Comparison of ENCODE assay signal across 28 mouse cellular contexts in the genomic region with DNA sequence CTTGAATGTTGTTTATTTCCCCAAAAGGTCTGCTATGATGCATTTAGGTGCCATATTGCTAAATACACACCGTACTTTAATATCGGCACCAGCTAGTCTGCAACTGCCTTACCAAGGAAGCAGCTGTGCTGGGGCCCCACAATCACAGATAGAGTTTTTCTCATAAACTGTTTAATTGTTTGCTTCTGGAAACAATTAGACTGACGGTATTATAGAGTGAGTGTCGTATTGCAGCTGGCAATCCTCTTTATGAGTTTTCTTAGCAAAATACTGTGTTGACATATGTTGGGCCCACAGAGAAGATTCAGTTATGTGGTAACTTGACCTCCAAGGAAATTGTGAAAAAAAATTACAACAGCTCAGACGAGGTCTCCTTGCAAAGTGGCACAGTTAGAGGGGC. TPM values are rescaled to one million over a fixed set of nuclear protein-coding genes. Genes with fewer than 3 reads are reported as not detected.
A peak's percentile ranks its signal among the peaks of the same experiment; 100 is the strongest.
DNase-seq lines count a peak whose midpoint lies in the region; ATAC-seq and TF ChIP-seq lines count a peak whose summit lies in the region.
"Had no signal": no experiment of that assay in that cellular context is flagged by ENCODE, and none has a peak within 500 bp of the region (broad histone marks: within the 10 kb centered on the region; RNA-seq: fewer than 3 reads in every experiment).

No protein-coding gene starts in this region.

- H3K4me3 ChIP-seq in heart, adult 2 months = no peak overlapping the region
- H3K4me3 ChIP-seq in neural tube, embryonic 15.5 days (replicated peaks) = no peak overlapping the region
- H3K4me3 ChIP-seq in limb, embryonic 14.5 days (replicated peaks; ENCODE audit: low read length) = no peak overlapping the region
- H3K4me3 ChIP-seq: embryonic facial prominence, embryonic 15.5 days; hindbrain, embryonic 12.5 days; hindbrain, embryonic 15.5 days had no signal

- no peak overlapping the region for H3K9ac ChIP-seq in heart, adult 2 months (ENCODE audit: low read depth, low read length)
- no peak overlapping the region for H3K9ac ChIP-seq in neural tube, embryonic 15.5 days (replicated peaks)
- H3K9ac ChIP-seq in limb, embryonic 14.5 days (ENCODE audit: low read depth, low read length, severe bottlenecking) = no peak overlapping the region
- H3K9ac ChIP-seq: embryonic facial prominence, embryonic 15.5 days; forebrain, postnatal 0 days; hindbrain, embryonic 12.5 days; hindbrain, embryonic 15.5 days had no signal

- 74% methylated on average over 5 of the region's 5 CpGs for WGBS in heart, adult 2 months
- whole genome bisulfite sequencing in neural tube, embryonic 15.5 days = 57% methylated on average over 5 of the region's 5 CpGs
- WGBS in limb, embryonic 14.5 days = 13% methylated on average over 5 of the region's 5 CpGs

- intact Hi-C loops in heart, adult 2 months (cut with DNase I) = no loop called here

- no peak for TF ChIP-seq EP300 in heart, adult 2 months (IDR thresholded peaks at IDR 0.05; ENCODE audit: insufficient read depth, low read depth, low read length)

- DNase-seq in embryo, embryonic 10.5 days (ENCODE audit: low spot score) = peak; percentile 14
- DNase-seq in embryo, embryonic 10 days (ENCODE audit: low spot score) = no peak
- DNase-seq in heart, adult 11 months = peak; percentile 10
- no peak for DNase-seq in heart, adult 2 months
- DNase-seq in neural tube, embryonic 10.5 days (ENCODE audit: extremely low spot score, low spot score) = no peak
- peak; percentile 16 for DNase-seq in limb, embryonic 14.5 days (ENCODE audit: low spot score)
- no peak for DNase-seq in lung, adult 18-20 months
- DNase-seq: adrenal gland, adult 2 months; adrenal gland, postnatal 14 days; B cell, adult 2 months; cerebellum, adult 11-12 months; cerebellum, adult 8-10 months; cerebellum, postnatal 10 days; forebrain, postnatal 0 days; gastrocnemius, postnatal 25 days had no signal

- no peaks in the 10 kb centered on the region for H3K4me1 ChIP-seq in heart, adult 2 months (ENCODE audit: control insufficient read depth, insufficient read depth, low read length)
- H3K4me1 ChIP-seq in neural tube, embryonic 15.5 days = peaks cover 14% of the 10 kb centered on the region; the same call in 1 of the 2 replicates
- H3K4me1 ChIP-seq in limb, embryonic 14.5 days (ENCODE audit: control insufficient read depth, insufficient read depth, low read length) = peaks cover 5% of the 10 kb centered on the region; the same call in 1 of the 2 replicates
- H3K4me1 ChIP-seq: embryonic facial prominence, embryonic 15.5 days; hindbrain, embryonic 12.5 days had no signal

- H3K27me3 ChIP-seq in heart, adult 2 months (ENCODE audit: control insufficient read depth, insufficient read depth, low read length) = no peaks in the 10 kb centered on the region
- H3K27me3 ChIP-seq in neural tube, embryonic 15.5 days (replicated peaks) = no peaks in the 10 kb centered on the region
- no peaks in the 10 kb centered on the region for H3K27me3 ChIP-seq in limb, embryonic 14.5 days (ENCODE audit: control insufficient read depth, insufficient read depth, low read length)
- H3K27me3 ChIP-seq: embryonic facial prominence, embryonic 15.5 days; hindbrain, embryonic 12.5 days; hindbrain, embryonic 15.5 days; Patski had no signal

- no peak for TF ChIP-seq CTCF in heart, adult 2 months (IDR thresholded peaks at IDR 0.05)

- no peaks in the 10 kb centered on the region for H3K79me2 ChIP-seq in heart, adult 2 months (replicated peaks; ENCODE audit: control insufficient read depth, insufficient read depth, low read length)

- TF ChIP-seq POLR2A in heart, adult 2 months (IDR thresholded peaks at IDR 0.05; ENCODE audit: insufficient read depth, low read depth, low read length) = no peak
- TF ChIP-seq POLR2A in limb, embryonic 14.5 days (IDR thresholded peaks at IDR 0.05; ENCODE audit: borderline replicate concordance, extremely low read depth, insufficient read depth, insufficient read length) = no peak

- H3K4me2 ChIP-seq in neural tube, embryonic 15.5 days = no peak overlapping the region
- no peak overlapping the region for H3K4me2 ChIP-seq in limb, embryonic 14.5 days (replicated peaks; ENCODE audit: low read depth, low read length, severe bottlenecking)
- H3K4me2 ChIP-seq: embryonic facial prominence, embryonic 15.5 days; heart, embryonic 11.5 days; hindbrain, embryonic 12.5 days; hindbrain, embryonic 15.5 days had no signal

- H3K36me3 ChIP-seq in heart, adult 2 months (ENCODE audit: control insufficient read depth, insufficient read depth, low read length) = no peaks in the 10 kb centered on the region
- H3K36me3 ChIP-seq in neural tube, embryonic 15.5 days = no peaks in the 10 kb centered on the region
- no peaks in the 10 kb centered on the region for H3K36me3 ChIP-seq in limb, embryonic 14.5 days (ENCODE audit: control insufficient read depth, insufficient read depth, low read length)
- H3K36me3 ChIP-seq: embryonic facial prominence, embryonic 15.5 days; G1E; hindbrain, embryonic 12.5 days; hindbrain, embryonic 15.5 days had no signal

- no peak overlapping the region for H3K27ac ChIP-seq in heart, adult 2 months
- H3K27ac ChIP-seq in neural tube, embryonic 15.5 days (replicated peaks) = no peak overlapping the region
- no peak overlapping the region for H3K27ac ChIP-seq in limb, embryonic 14.5 days (replicated peaks; ENCODE audit: low read depth, low read length)
- H3K27ac ChIP-seq: embryonic facial prominence, embryonic 15.5 days; hindbrain, embryonic 12.5 days; hindbrain, embryonic 15.5 days had no signal

- H3K9me3 ChIP-seq in neural tube, embryonic 15.5 days (replicated peaks) = no peaks in the 10 kb centered on the region
- H3K9me3 ChIP-seq in limb, embryonic 14.5 days (ENCODE audit: control insufficient read depth, low read length) = no peaks in the 10 kb centered on the region
- H3K9me3 ChIP-seq: embryonic facial prominence, embryonic 15.5 days; hindbrain, embryonic 12.5 days; hindbrain, embryonic 15.5 days had no signal

- peak; percentile 55; the same call in 1 of the 2 replicates for ATAC-seq in neural tube, embryonic 15.5 days (ENCODE audit: low FRiP score)
- ATAC-seq in limb, embryonic 14.5 days (ENCODE audit: low FRiP score, low read depth) = no peak; the same call in 1 of the 2 replicates
- ATAC-seq: forebrain, embryonic 14.5 days; forebrain, postnatal 0 days; intestine, postnatal 0 days; Patski had no signal

RNA-seq across cellular contexts. Expression of a gene that starts 56.5 kb away (rescaled TPM):
- total RNA-seq in heart, adult 2 months (2021) = under 1 TPM in 1 of 2 experiments, not detected in 1; 0.13 TPM
- polyA plus RNA-seq in heart, adult 2 months (2012; rRNA removed) = 0.06 TPM in 1 of 2 replicates, not detected in the other
- 13.2 and 14.9 TPM in 2 replicates for polyA plus RNA-seq in neural tube, embryonic 15.5 days (2015; fragmentation: Nextera tagmentation; extraction: Ambion mirVana)
- polyA plus RNA-seq in limb, embryonic 14.5 days (2012; rRNA removed) = 0.73 and 0.77 TPM in 2 replicates
- 0.53 and 0.56 TPM in 2 replicates for polyA plus RNA-seq in limb, embryonic 14.5 days (2014; fragmentation: Nextera tagmentation; extraction: Ambion mirVana)
- total RNA-seq: adrenal gland, postnatal 14 days; CH12.LX; G1E; gastrocnemius, adult 8-10 months; gastrocnemius, postnatal 25 days; hematopoietic stem cell, adult 5-6 weeks had no signal
- polyA plus RNA-seq: adrenal gland, adult 2 months; G1E; intestine, embryonic 14.5 days; intestine, postnatal 0 days had no signal

Comparison
In these comparisons a context has a peak if more than half of its experiments do, and no peak if none do; other contexts are left out.
1. DNase-seq: peak in embryo, embryonic 10.5 days (single experiment), heart, adult 11 months (single experiment) and limb, embryonic 14.5 days (single experiment); none in embryo, embryonic 10 days (single experiment), heart, adult 2 months (0 of 2), neural tube, embryonic 10.5 days (single experiment) and lung, adult 18-20 months (0 of 2).